Mouse (Mus musculus) gastrocnemius, adult 2 months (tissue): ENCODE data around the gene Chrnd. TPM values are rescaled to one million over a fixed set of nuclear protein-coding genes. Genes with fewer than 3 reads are reported as not detected.

Source experiments
- DNase-seq: peaks from one replicate; pipeline ENCODE4 v3.0.0; 2022
- H3K27ac ChIP-seq: fragments of 200-600 bp; 2 replicates; pipeline ENCODE4 v1.8.1; 2022; ENCODE audit warnings: mild to moderate bottlenecking
- H3K4me3 ChIP-seq: fragments of 200-600 bp; 2 replicates; pipeline ENCODE4 v1.8.1; 2022; ENCODE audit warnings: mild to moderate bottlenecking, moderate library complexity
- CTCF ChIP-seq: fragments of 200-600 bp; IDR thresholded peaks from 2 replicates; pipeline ENCODE4 v1.8.1; 2022; ENCODE audit warnings: antibody characterized with exemption, mild to moderate bottlenecking, moderate library complexity
- intact Hi-C: fragments of 180-260 bp; cut with DNase I; formaldehyde crosslinking; loops from one replicate; pipeline ENCODE4 v1.15.1; 2025
- total RNA-seq, 2 experiments: library from RNA; stranded (reverse); gene quantifications; 2 replicates each; pipeline ENCODE4 v1.2.3; 2021

Chrnd gene
- total RNA-seq, 2 experiments from 2014 or later: 1.8 to 2.3 TPM

- Histone ChIP-seq H3K4me3 (no peak overlapping the region), H3K27ac (no peak overlapping the region)
- no peak for TF ChIP-seq CTCF
- intact Hi-C loops: no loop called here
- DNase-seq: no peak
These were observed 19.9 kb upstream of the Chrnd start for GRCm38 (mm10) chr1:87170458-87170857.

- Histone ChIP-seq H3K27ac (no peak overlapping the region), H3K4me3 (no peak overlapping the region)
- no peak for TF ChIP-seq CTCF
- no peak for DNase-seq
- intact Hi-C loops: no loop called here
These were observed 19.1 kb upstream of the Chrnd start for GRCm38 (mm10) chr1:87171312-87171711.

- no peak for TF ChIP-seq CTCF
- Histone ChIP-seq H3K27ac (no peak overlapping the region), H3K4me3 (no peak overlapping the region)
- no peak for DNase-seq
- intact Hi-C loops: no loop called here
These were observed 18.1 kb upstream of the Chrnd start for GRCm38 (mm10) chr1:87172316-87172715.

GRCm38 (mm10) chr1:87174006-87174955, 16.1 kb upstream of the Chrnd start:
- peak; percentile 72 for DNase-seq
- no peak overlapping the region for H3K4me3 ChIP-seq
- peak; percentile 85 for TF ChIP-seq CTCF
- intact Hi-C loops: loop anchor here (1.0 kb wide), 1 partner anchor 32 kb away; no protein-coding TSS in a partner anchor
- H3K27ac ChIP-seq: no peak overlapping the region

GRCm38 (mm10) chr1:87175852-87176292, 14.5 kb upstream of the Chrnd start:
- intact Hi-C loops: no loop called here
- H3K4me3 ChIP-seq: no peak overlapping the region
- H3K27ac ChIP-seq: no peak overlapping the region
- TF ChIP-seq CTCF: peak; percentile 21; the same call in 1 of the 2 replicates
- DNase-seq: peak; percentile 51

GRCm38 (mm10) chr1:87180896-87181295, 9.5 kb upstream of the Chrnd start:
- intact Hi-C loops: loop anchor here (10.0 kb wide), 1 partner anchor 536 kb away; no protein-coding TSS in a partner anchor

GRCm38 (mm10) chr1:87183013-87183412, 7.4 kb upstream of the Chrnd start, which contains the start of gene Prss56:
Prss56 (plus strand) TSS chr1:87183313.
- no peak within 1 kb of the TSS for H3K27ac ChIP-seq
- intact Hi-C loops: loop anchor here (10.0 kb wide), 1 partner anchor 538 kb away; no protein-coding TSS in a partner anchor
- H3K4me3 ChIP-seq: no peak within 1 kb of the TSS
- TF ChIP-seq CTCF: no peak
- no peak for DNase-seq

More at GRCm38 (mm10) chr1:87180896-87181295, 9.5 kb upstream of the Chrnd start:
- Histone ChIP-seq H3K4me3 (no peak overlapping the region), H3K27ac (no peak overlapping the region)
- TF ChIP-seq CTCF: no peak
- no peak for DNase-seq

- Histone ChIP-seq H3K27ac (no peak overlapping the region), H3K4me3 (peak overlapping the region; percentile 47)
- intact Hi-C loops: loop anchor here (10.0 kb wide), 1 partner anchor 539 kb away; no protein-coding TSS in a partner anchor
- no peak for DNase-seq
- TF ChIP-seq CTCF: no peak
These were observed 6.2 kb upstream of the Chrnd start for GRCm38 (mm10) chr1:87183998-87184750.

GRCm38 (mm10) chr1:87184751-87185139, 5.7 kb upstream of the Chrnd start:
- peak; percentile 83 for DNase-seq
- intact Hi-C loops: loop anchor here (5.0 to 10.0 kb wide), 2 partner anchors 540 to 567 kb away; no protein-coding TSS in a partner anchor
- Histone ChIP-seq H3K27ac (no peak overlapping the region), H3K4me3 (peak overlapping the region; percentile 47)
- TF ChIP-seq CTCF: peak; percentile 72

GRCm38 (mm10) chr1:87185526-87185925, 4.9 kb upstream of the Chrnd start:
- intact Hi-C loops: loop anchor here (5.0 to 10.0 kb wide), 2 partner anchors 541 to 568 kb away; no protein-coding TSS in a partner anchor
- no peak for TF ChIP-seq CTCF
- DNase-seq: no peak
- Histone ChIP-seq H3K4me3 (no peak overlapping the region), H3K27ac (no peak overlapping the region)

GRCm38 (mm10) chr1:87186261-87187036, 4.0 kb upstream of the Chrnd start:
- intact Hi-C loops: loop anchor here (2.0 to 10.0 kb wide), 3 partner anchors 88 to 569 kb away; no protein-coding TSS in a partner anchor
- no peak for DNase-seq
- Histone ChIP-seq H3K27ac (0 out of 2 replicates have a peak overlapping the region, but pooled peaks have one; percentile 20), H3K4me3 (peak overlapping the region; percentile 79)
- no peak for TF ChIP-seq CTCF

- DNase-seq: peak; percentile 78
- TF ChIP-seq CTCF: peak; percentile 89
- Histone ChIP-seq H3K4me3 (peak overlapping the region; percentile 79), H3K27ac (0 out of 2 replicates have a peak overlapping the region, but pooled peaks have one; percentile 20)
- intact Hi-C loops: loop anchor here (2.0 to 10.0 kb wide), 3 partner anchors 88 to 570 kb away; no protein-coding TSS in a partner anchor
These were observed 3.4 kb upstream of the Chrnd start for GRCm38 (mm10) chr1:87187037-87187355.
